Mouse (Mus musculus) T-helper 1 cell (primary cell): Measurements from ENCODE around the gene Btbd35f2.
"Not testable (repeated sequence)": the region's sequence is repeated elsewhere in the genome, so short reads cannot be mapped to it uniquely, and the experiment has no call there.

Source experiments
- in situ Hi-C: fragments of 300-600 bp; cut with MboI, MseI; formaldehyde crosslinking; loops from one replicate; pipeline ENCODE4 v1.15.1; 2025; ENCODE audit warnings: high pct_unique_total_duplicates

Gene Btbd35f2

DNA sequence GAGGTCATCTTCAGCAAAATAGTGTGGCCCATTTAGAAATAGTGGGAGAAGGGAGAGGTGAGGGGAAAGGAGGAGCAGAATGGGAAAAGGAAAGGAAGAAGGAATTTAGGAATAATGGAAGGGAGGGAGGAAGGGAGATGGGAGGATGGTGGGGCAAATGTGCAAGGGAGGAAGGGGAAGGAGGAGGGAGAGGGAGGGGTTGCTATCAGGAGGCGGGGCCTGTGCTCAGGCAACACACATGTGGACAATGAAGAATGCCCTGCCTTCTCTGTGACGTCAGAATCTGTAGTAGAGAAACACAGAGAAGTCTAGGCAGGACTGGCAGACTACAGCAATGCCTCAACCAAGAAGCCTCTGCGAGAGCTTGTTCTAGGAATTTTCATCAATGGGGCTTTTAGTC is at the start of gene Btbd35f2:
Btbd35f2 (plus strand) TSS at position 301 of the 400 bp plus-strand sequence.
- in situ Hi-C loops, result not testable (repeated sequence)
